Mouse (Mus musculus) spleen, adult 2 months (tissue): ENCODE measurements around the gene Zfp3. TPM values are rescaled to one million over a fixed set of nuclear protein-coding genes. Genes with fewer than 3 reads are reported as not detected.
"Not testable (repeated sequence)": the region's sequence is repeated elsewhere in the genome, so short reads cannot be mapped to it uniquely, and the experiment has no call there.

ENCODE experiments used
- DNase-seq, 2 experiments: peaks; one replicate each; pipeline versions ENCODE4 v3.0.0 to v3.0.0-alpha.2; 2012 to 2021; ENCODE audit warnings: low spot score in 2 of 2, low read depth in 1 of 2
- H3K27ac ChIP-seq: fragments of 200-500 bp; 2 replicates; pipeline ENCODE4 v1.5.1; 2012; ENCODE audit warnings: low read length, inconsistent platforms; ENCODE audit not compliant: insufficient read depth
- H3K27me3 ChIP-seq: fragments of 200-500 bp; 2 replicates; pipeline ENCODE4 v1.6.1; 2012; ENCODE audit warnings: mild to moderate bottlenecking, moderate library complexity, low read length, inconsistent platforms; ENCODE audit not compliant: control insufficient read depth, insufficient read depth
- H3K36me3 ChIP-seq: fragments of 200-500 bp; 2 replicates; pipeline ENCODE4 v1.6.1; 2012; ENCODE audit warnings: mild to moderate bottlenecking, low read length, inconsistent platforms; ENCODE audit not compliant: control insufficient read depth, insufficient read depth
- H3K4me1 ChIP-seq: fragments of 200-500 bp; 2 replicates; pipeline ENCODE4 v1.6.1; 2011; ENCODE audit warnings: inconsistent platforms; ENCODE audit not compliant: control insufficient read depth, insufficient read depth, insufficient read length
- H3K4me3 ChIP-seq: fragments of 200-500 bp; 2 replicates; pipeline ENCODE4 v1.5.1; 2011; ENCODE audit warnings: mild to moderate bottlenecking, inconsistent platforms; ENCODE audit not compliant: insufficient read depth, insufficient read length; ENCODE audit errors: extremely low read depth
- CTCF ChIP-seq: fragments of 200-500 bp; IDR thresholded peaks from 2 replicates; pipeline ENCODE4 v1.5.1; 2011; ENCODE audit warnings: mild to moderate bottlenecking, inconsistent platforms; ENCODE audit not compliant: insufficient read depth, insufficient read length, insufficient replicate concordance; ENCODE audit errors: extremely low read depth
- POLR2A ChIP-seq: fragments of 200-500 bp; IDR thresholded peaks from 2 replicates; pipeline ENCODE4 v1.6.1; 2011; ENCODE audit warnings: low read depth, low read length, inconsistent platforms
- WGBS: fragments of 180-500 bp; shearing (Covaris S2); methylation state at CpG from one replicate; pipeline ENCODE4 v1.1.7; 2018; 5-methylcytosine and 5-hydroxymethylcytosine counted together
- polyA plus RNA-seq: library from polyadenylated mRNA; depleted of rRNA; stranded (reverse); fragments of >200 nt; gene quantifications from 2 replicates; pipeline ENCODE4 v1.2.3, GENCODE M21; 2012

Zfp3 gene
- polyA plus RNA-seq, 1 experiment, result 1.2 TPM

- WGBS, result 32% methylated on average over 17 of the region's 17 CpGs
- peaks cover 3% of the 10 kb centered on the region for H3K36me3 ChIP-seq
- H3K27me3 ChIP-seq, result no peaks in the 10 kb centered on the region
- DNase-seq, result peak; percentile 67 to 77
- TF ChIP-seq POLR2A (no peak), CTCF (peak; percentile 96)
- no peak overlapping the region for H3K27ac ChIP-seq
- peaks cover 2% of the 10 kb centered on the region; the same call in 1 of the 2 replicates for H3K4me1 ChIP-seq
- no peak overlapping the region for H3K4me3 ChIP-seq
These were observed 13.0 kb downstream of the Zfp3 start for GRCm38 (mm10) chr11:70776830-70777571.

GRCm38 (mm10) chr11:70777634-70778033 is 13.6 kb downstream of the Zfp3 start:
- Histone ChIP-seq H3K4me1 (peaks cover 2% of the 10 kb centered on the region; the same call in 1 of the 2 replicates), H3K27me3 (no peaks in the 10 kb centered on the region), H3K36me3 (no peaks in the 10 kb centered on the region; the same call in 1 of the 2 replicates), H3K4me3 (no peak overlapping the region), H3K27ac (no peak overlapping the region)
- no peak for DNase-seq
- WGBS, result 64% methylated on average over 6 of the region's 6 CpGs
- TF ChIP-seq POLR2A, result no peak
- no peak for TF ChIP-seq CTCF

DNA sequence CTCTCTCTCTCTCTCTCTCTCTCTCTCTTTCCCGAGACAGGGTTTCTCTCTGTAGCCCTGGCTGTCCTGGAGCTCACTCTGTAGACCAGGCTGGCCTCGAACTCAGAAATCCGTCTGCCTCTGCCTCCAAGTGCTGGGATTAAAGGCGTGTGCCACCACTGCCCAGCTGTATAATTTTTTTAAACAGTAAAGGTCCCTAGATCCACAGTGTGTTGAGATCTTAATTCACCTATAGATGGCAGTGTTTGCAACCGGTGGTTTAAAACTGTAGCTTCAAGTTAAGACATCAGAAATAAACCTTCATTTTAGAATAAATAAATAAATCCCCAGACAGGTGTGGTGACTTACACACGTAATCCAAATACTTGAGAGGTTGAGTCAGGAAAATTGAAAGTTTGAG is 14.0 kb downstream of the Zfp3 start:
- H3K27ac ChIP-seq, DNase-seq, H3K36me3 ChIP-seq, H3K4me3 ChIP-seq, H3K27me3 ChIP-seq, H3K4me1 ChIP-seq: not testable (repeated sequence)
- WGBS, result 23% methylated on average over 6 of the region's 6 CpGs

DNA sequence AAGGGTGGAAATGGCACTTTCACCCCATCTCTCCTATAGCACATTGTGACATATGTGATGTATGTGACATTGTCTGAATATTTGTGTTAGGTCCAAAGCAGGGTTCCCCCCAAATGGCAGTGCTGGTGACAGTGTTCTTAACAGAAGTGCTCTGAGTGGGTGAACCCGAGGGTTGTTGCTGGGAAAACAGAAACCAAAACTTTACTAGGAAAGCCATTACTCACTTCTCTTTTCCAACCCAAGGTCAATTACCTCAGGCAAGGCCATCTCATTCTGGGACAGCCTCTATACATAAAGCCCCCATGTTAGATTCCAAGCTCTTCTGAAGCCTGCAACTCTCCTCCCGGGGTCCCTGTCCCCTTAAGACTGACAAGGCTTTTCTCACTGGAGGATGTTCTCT is 21.9 kb downstream of the Zfp3 start:
- peaks cover 32% of the 10 kb centered on the region; the same call in 1 of the 2 replicates for H3K4me1 ChIP-seq
- WGBS, result 29% methylated on average over 2 of the region's 2 CpGs
- peak overlapping the region; percentile 6; the same call in 1 of the 2 replicates for H3K27ac ChIP-seq
- no peak overlapping the region for H3K4me3 ChIP-seq
- H3K36me3 ChIP-seq, result peaks cover 1% of the 10 kb centered on the region; the same call in 1 of the 2 replicates
- DNase-seq, result no peak
- no peak for TF ChIP-seq CTCF
- no peak for TF ChIP-seq POLR2A
- no peaks in the 10 kb centered on the region for H3K27me3 ChIP-seq

DNA sequence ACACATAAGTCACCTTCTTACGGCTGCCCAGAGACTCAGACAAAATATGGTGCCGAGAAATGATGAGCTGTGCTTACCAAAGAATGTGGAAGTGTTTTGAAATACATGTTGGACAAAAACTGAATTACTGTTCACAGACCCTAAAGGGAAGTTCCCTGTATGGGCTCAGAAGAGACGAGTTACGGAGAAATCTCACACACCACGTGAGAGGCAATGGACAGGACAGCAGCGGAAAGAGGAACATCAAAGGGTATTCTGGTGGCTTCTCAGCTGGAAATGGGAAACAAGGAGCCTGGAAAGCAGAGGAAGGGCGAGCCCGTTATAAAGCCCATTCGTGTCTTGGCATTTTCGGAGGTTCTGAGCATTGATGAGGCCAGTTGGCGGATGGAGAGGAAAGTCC is 23.0 kb downstream of the Zfp3 start:
- WGBS, result 67% methylated on average over 11 of the region's 11 CpGs

DNA sequence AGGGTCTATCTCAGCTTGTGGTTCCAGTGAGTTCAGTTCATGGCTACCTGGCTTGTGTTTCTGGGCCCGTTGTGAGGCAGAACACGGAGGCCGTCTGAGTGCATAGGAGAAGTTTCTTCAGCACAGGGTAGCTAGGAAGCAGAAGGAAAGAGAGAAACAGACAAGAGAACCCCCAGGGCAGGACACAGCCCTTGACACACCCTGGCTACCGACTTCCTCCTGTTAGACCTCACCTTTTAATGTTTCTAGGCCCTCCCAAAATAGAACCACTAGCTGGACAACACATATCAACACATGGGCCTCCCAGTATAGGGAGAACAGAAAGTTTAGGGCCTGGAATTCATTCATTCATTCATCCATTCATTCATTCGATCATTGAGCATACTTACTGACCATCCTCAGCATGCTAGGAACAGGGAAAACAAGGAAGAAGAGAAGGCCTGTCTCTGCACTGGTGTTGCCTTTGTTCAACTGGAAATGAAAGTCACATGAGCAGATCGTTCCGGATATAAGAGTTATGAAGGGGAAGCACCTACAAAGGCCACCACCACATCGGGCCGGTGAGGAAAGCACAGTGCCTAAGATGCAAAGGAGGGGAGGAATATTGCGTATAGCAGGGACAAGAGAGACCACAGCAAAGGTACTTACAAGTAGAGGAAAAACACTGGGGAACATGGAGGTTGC is 25.1 kb downstream of the Zfp3 start:
- DNase-seq, result peak; percentile 61 to 65
- Histone ChIP-seq H3K36me3 (peaks cover 3% of the 10 kb centered on the region; the same call in 1 of the 2 replicates), H3K4me3 (peak overlapping the region; percentile 57), H3K4me1 (peaks cover 40% of the 10 kb centered on the region; the same call in 1 of the 2 replicates), H3K27me3 (no peaks in the 10 kb centered on the region), H3K27ac (peak overlapping the region; percentile 94)
- 18% methylated on average over 10 of the region's 10 CpGs for WGBS
- TF ChIP-seq CTCF, result no peak
- TF ChIP-seq POLR2A, result peak; percentile 2; the same call in 1 of the 2 replicates

More for the DNA sequence above, 23.0 kb downstream of the Zfp3 start:
- no peak for DNase-seq
- no peak overlapping the region for H3K4me3 ChIP-seq
- H3K4me1 ChIP-seq, result peaks cover 40% of the 10 kb centered on the region; the same call in 1 of the 2 replicates
- H3K27ac ChIP-seq, result no peak overlapping the region
- no peak for TF ChIP-seq CTCF
- no peak for TF ChIP-seq POLR2A
- H3K36me3 ChIP-seq, result peaks cover 1% of the 10 kb centered on the region; the same call in 1 of the 2 replicates
- no peaks in the 10 kb centered on the region for H3K27me3 ChIP-seq
